Mouse (Mus musculus) myocyte (in vitro differentiated cells): Measurements from ENCODE around the gene Heatr4. TPM values are rescaled to one million over a fixed set of nuclear protein-coding genes. Genes with fewer than 3 reads are reported as not detected.

Source experiments
- H3K27me3 ChIP-seq: one replicate; pipeline ENCODE4 v1.6.1; 2011; ENCODE audit not compliant: control insufficient read depth, insufficient read depth, insufficient read length
- H3K36me3 ChIP-seq: one replicate; pipeline ENCODE4 v1.6.1; 2011; ENCODE audit not compliant: control insufficient read depth, insufficient read depth
- H3K4me2 ChIP-seq: one replicate; pipeline ENCODE4 v1.6.1; 2011; ENCODE audit warnings: low read depth, control low read depth
- H3K4me3 ChIP-seq: one replicate; pipeline ENCODE4 v1.5.1; 2011; ENCODE audit warnings: mild to moderate bottlenecking, control low read depth, moderate library complexity
- H3K79me2 ChIP-seq: one replicate; pipeline ENCODE4 v1.6.1; 2011; ENCODE audit not compliant: control insufficient read depth, insufficient read depth
- H3ac ChIP-seq: one replicate; pipeline ENCODE4 v1.6.1; 2011; ENCODE audit not compliant: control insufficient read depth, insufficient read length
- CEBPB ChIP-seq: IDR thresholded peaks from 2 replicates; pipeline ENCODE4 v1.6.1; 2011; ENCODE audit warnings: mild to moderate bottlenecking, moderate library complexity; ENCODE audit not compliant: poor library complexity, insufficient read depth, severe bottlenecking
- E2F4 ChIP-seq: IDR thresholded peaks from one replicate; pipeline ENCODE4 v1.6.1; 2011; ENCODE audit warnings: mild to moderate bottlenecking, control low read depth, moderate library complexity; ENCODE audit not compliant: insufficient read depth
- MAX ChIP-seq: IDR thresholded peaks from one replicate; pipeline ENCODE4 v1.6.1; 2011; ENCODE audit warnings: low read depth, mild to moderate bottlenecking, control low read depth
- MYOD1 ChIP-seq, 3 experiments: IDR thresholded peaks; one replicate each; pipeline ENCODE4 v1.6.1; 2011; ENCODE audit warnings: control low read depth in 2 of 3, low read depth in 2 of 3, mild to moderate bottlenecking in 2 of 3, moderate library complexity in 1 of 3; ENCODE audit not compliant: insufficient read length in 2 of 3, control insufficient read depth in 1 of 3
- MYOG ChIP-seq, 3 experiments: IDR thresholded peaks; one replicate each; pipeline ENCODE4 v1.6.1; 2011; ENCODE audit warnings: control low read depth in 2 of 3, low read depth in 2 of 3, mild to moderate bottlenecking in 2 of 3; ENCODE audit not compliant: insufficient read length in 2 of 3, control insufficient read depth in 1 of 3, insufficient read depth in 1 of 3
- POLR2A ChIP-seq: IDR thresholded peaks from one replicate; pipeline ENCODE4 v1.6.1; 2011; ENCODE audit warnings: low read depth, mild to moderate bottlenecking, control low read depth, moderate library complexity; ENCODE audit not compliant: insufficient read length
- POLR2AphosphoS2 ChIP-seq: IDR thresholded peaks from one replicate; pipeline ENCODE4 v1.6.1; 2011; ENCODE audit warnings: low read depth, control low read depth; ENCODE audit not compliant: insufficient read length
- REST ChIP-seq: IDR thresholded peaks from one replicate; pipeline ENCODE4 v1.6.1; 2011; ENCODE audit warnings: mild to moderate bottlenecking, control low read depth, moderate library complexity; ENCODE audit not compliant: insufficient read depth, insufficient read length
- SRF ChIP-seq: IDR thresholded peaks from one replicate; pipeline ENCODE4 v1.6.1; 2011; ENCODE audit warnings: low read depth; ENCODE audit not compliant: control insufficient read depth, insufficient read length
- TCF12 ChIP-seq: IDR thresholded peaks from one replicate; pipeline ENCODE4 v1.6.1; 2011; ENCODE audit warnings: mild to moderate bottlenecking, control low read depth; ENCODE audit not compliant: poor library complexity, insufficient read depth, severe bottlenecking
- TCF3 ChIP-seq: IDR thresholded peaks from one replicate; pipeline ENCODE4 v1.6.1; 2011; ENCODE audit warnings: low read depth, control low read depth; ENCODE audit not compliant: insufficient read length
- USF1 ChIP-seq: IDR thresholded peaks from one replicate; pipeline ENCODE4 v1.6.1; 2011; ENCODE audit warnings: low read depth, mild to moderate bottlenecking, control low read depth, moderate library complexity
- polyA plus RNA-seq: library from polyadenylated mRNA; unstranded; fragments of >200 nt; fragmentation: generic; extraction: Trizol; gene quantifications from one replicate; pipeline ENCODE4 v1.2.1, GENCODE M21; 2012; ENCODE audit warnings: missing spikeins

Gene Heatr4
- polyA plus RNA-seq, 1 experiment: not detected

- Histone ChIP-seq H3K36me3 (no peaks in the 10 kb centered on the region), H3K4me3 (no peak overlapping the region), H3K4me2 (no peak overlapping the region), H3K27me3 (no peaks in the 10 kb centered on the region), H3ac (no peak overlapping the region), H3K79me2 (peaks cover 24% of the 10 kb centered on the region)
- no peak for TF ChIP-seq E2F4
- TF ChIP-seq USF1: no peak
- TF ChIP-seq SRF: no peak
- no peak for TF ChIP-seq TCF3
- no peak for TF ChIP-seq MYOG (IDR thresholded peaks at IDR 0.05; ENCODE audit: control insufficient read depth in 1 of 3, insufficient read depth in 1 of 3, insufficient read length in 2 of 3, low read depth in 2 of 3)
- no peak for TF ChIP-seq POLR2A
- no peak for TF ChIP-seq CEBPB
- no peak for TF ChIP-seq POLR2AphosphoS2
- no peak for TF ChIP-seq MYOD1 (IDR thresholded peaks at IDR 0.05; ENCODE audit: control insufficient read depth in 1 of 3, insufficient read length in 2 of 3, low read depth in 2 of 3)
- TF ChIP-seq REST: no peak
- no peak for TF ChIP-seq TCF12
- TF ChIP-seq MAX: no peak
Measured at GRCm38 (mm10) chr12:83916884-83917283, 67.8 kb downstream of the Heatr4 start.

- Histone ChIP-seq H3K36me3 (no peaks in the 10 kb centered on the region), H3ac (no peak overlapping the region), H3K4me3 (no peak overlapping the region), H3K27me3 (no peaks in the 10 kb centered on the region), H3K4me2 (no peak overlapping the region), H3K79me2 (peaks cover 24% of the 10 kb centered on the region)
- TF ChIP-seq TCF12: no peak
- no peak for TF ChIP-seq REST
- TF ChIP-seq USF1: no peak
- TF ChIP-seq MAX: no peak
- TF ChIP-seq POLR2AphosphoS2: no peak
- TF ChIP-seq MYOG (IDR thresholded peaks at IDR 0.05; ENCODE audit: control insufficient read depth in 1 of 3, insufficient read depth in 1 of 3, insufficient read length in 2 of 3, low read depth in 2 of 3): no peak
- TF ChIP-seq CEBPB: no peak
- TF ChIP-seq POLR2A: no peak
- TF ChIP-seq E2F4: no peak
Measured at GRCm38 (mm10) chr12:83914797-83915196, 69.9 kb downstream of the Heatr4 start.

GRCm38 (mm10) chr12:83914202-83914740, 70.4 kb downstream of the Heatr4 start:
- no peaks in the 10 kb centered on the region for H3K27me3 ChIP-seq
- H3K4me2 ChIP-seq: no peak overlapping the region
- TF ChIP-seq E2F4 (no peak), TCF3 (no peak), POLR2A (no peak), MAX (no peak)
- peaks cover 20% of the 10 kb centered on the region for H3K79me2 ChIP-seq
- H3ac ChIP-seq: no peak overlapping the region
- no peaks in the 10 kb centered on the region for H3K36me3 ChIP-seq
- H3K4me3 ChIP-seq: no peak overlapping the region

- H3K27me3 ChIP-seq: no peaks in the 10 kb centered on the region
- H3K36me3 ChIP-seq: no peaks in the 10 kb centered on the region
- no peak for TF ChIP-seq POLR2A
- TF ChIP-seq E2F4: no peak
- no peak for TF ChIP-seq SRF
- no peak for TF ChIP-seq REST
- TF ChIP-seq MYOG (IDR thresholded peaks at IDR 0.05; ENCODE audit: control insufficient read depth in 1 of 3, insufficient read depth in 1 of 3, insufficient read length in 2 of 3, low read depth in 2 of 3): no peak
- no peak for TF ChIP-seq MAX
- no peak for TF ChIP-seq USF1
- TF ChIP-seq CEBPB: no peak
- no peak for TF ChIP-seq POLR2AphosphoS2
- no peak for TF ChIP-seq TCF3
- no peak for TF ChIP-seq MYOD1 (IDR thresholded peaks at IDR 0.05; ENCODE audit: control insufficient read depth in 1 of 3, insufficient read length in 2 of 3, low read depth in 2 of 3)
- TF ChIP-seq TCF12: no peak
- H3K4me2 ChIP-seq: no peak overlapping the region
- H3K4me3 ChIP-seq: no peak overlapping the region
- no peak overlapping the region for H3ac ChIP-seq
- H3K79me2 ChIP-seq: peaks cover 19% of the 10 kb centered on the region
Measured at GRCm38 (mm10) chr12:83910451-83910850, 74.2 kb downstream of the Heatr4 start.

Other genes with a start within 250 kb of the Heatr4 start
- gene Papln, start 221.2 kb downstream of the Heatr4 start, polyA plus RNA-seq: 0.04 TPM
- gene Numb, start 62.9 kb downstream of the Heatr4 start, polyA plus RNA-seq: 10.0 TPM
- gene Riox1, start 34.2 kb downstream of the Heatr4 start, polyA plus RNA-seq: 14.2 TPM
- gene Acot2, start 3.0 kb upstream of the Heatr4 start, polyA plus RNA-seq: 31.1 TPM
- gene Acot1, start 24.6 kb upstream of the Heatr4 start, polyA plus RNA-seq: 0.06 TPM
- not detected for gene Acot4, start 53.5 kb upstream of the Heatr4 start, polyA plus RNA-seq
- gene Gm49366, start 54.1 kb upstream of the Heatr4 start, polyA plus RNA-seq: not detected
- not detected for gene Acot3, start 67.3 kb upstream of the Heatr4 start, polyA plus RNA-seq
- not detected for gene Acot5, start 84.5 kb upstream of the Heatr4 start, polyA plus RNA-seq
- 1.2 TPM for gene Acot6, start 115.8 kb upstream of the Heatr4 start, polyA plus RNA-seq
- 11.4 TPM for gene Dnal1, start 129.5 kb upstream of the Heatr4 start, polyA plus RNA-seq
- 0.46 TPM for gene Pnma1, start 163.6 kb upstream of the Heatr4 start, polyA plus RNA-seq
- gene Elmsan1, start 234.0 kb upstream of the Heatr4 start, polyA plus RNA-seq: 13.7 TPM